Mouse (Mus musculus) liver, adult (tissue): ENCODE data around the gene Fbxo39.

Experiments used
- GATA4 ChIP-seq: IDR thresholded peaks from 2 replicates; pipeline ENCODE4 v1.6.1; 2014; ENCODE audit warnings: mild to moderate bottlenecking, low read length; ENCODE audit not compliant: insufficient replicate concordance

Gene Fbxo39

GRCm38 (mm10) chr11:72343904-72344303, 29.7 kb downstream of the Fbxo39 start:
- TF ChIP-seq GATA4: no peak

GRCm38 (mm10) chr11:72344486-72344885, 30.2 kb downstream of the Fbxo39 start:
- no peak for TF ChIP-seq GATA4

DNA sequence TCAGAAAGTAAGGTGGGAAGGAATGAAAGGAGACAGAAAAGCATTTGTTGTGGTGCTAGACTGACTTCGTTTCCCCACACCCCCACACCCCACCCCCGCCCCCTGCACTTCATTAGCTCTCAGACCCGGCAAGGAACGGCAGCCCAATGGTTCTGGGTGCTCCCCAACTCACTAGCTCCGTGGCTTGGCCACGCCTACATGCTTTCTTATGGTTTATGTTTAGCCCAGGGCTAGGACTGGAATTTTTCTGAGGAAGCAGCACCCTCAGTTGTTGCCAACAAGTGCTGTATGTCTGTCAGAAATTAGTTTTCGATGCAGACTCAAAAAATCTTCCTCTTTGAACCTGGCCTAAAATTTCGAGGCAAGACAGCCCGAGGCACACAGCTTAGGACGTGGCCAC, 34.3 kb downstream of the Fbxo39 start:
- no peak for TF ChIP-seq GATA4

- no peak for TF ChIP-seq GATA4
Observed at GRCm38 (mm10) chr11:72349016-72349415, 34.8 kb downstream of the Fbxo39 start.

GRCm38 (mm10) chr11:72349652-72350051, 35.4 kb downstream of the Fbxo39 start:
- no peak for TF ChIP-seq GATA4

- TF ChIP-seq GATA4: no peak
Observed at GRCm38 (mm10) chr11:72352272-72352671, 38.0 kb downstream of the Fbxo39 start.

DNA sequence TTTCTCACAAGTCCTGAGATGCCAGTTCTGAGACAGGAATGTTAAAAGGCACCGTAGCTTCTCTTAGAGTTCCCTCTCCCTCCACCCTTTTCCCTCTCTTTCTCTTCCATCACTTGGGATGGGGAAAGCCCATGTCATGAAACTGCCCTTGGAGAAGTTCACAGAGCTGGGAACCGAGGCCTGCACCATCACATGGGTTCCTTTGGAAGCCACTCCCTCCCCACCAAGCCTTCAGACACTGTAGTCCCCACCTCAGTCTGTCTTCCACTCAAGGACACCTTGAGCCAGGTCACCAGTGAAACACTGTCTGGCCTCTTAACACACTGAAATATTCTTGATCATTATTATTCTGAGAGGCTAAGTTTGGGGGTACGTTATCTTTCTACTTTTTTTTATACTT, 38.9 kb downstream of the Fbxo39 start:
- no peak for TF ChIP-seq GATA4

- TF ChIP-seq GATA4: no peak
Observed at GRCm38 (mm10) chr11:72354971-72355728, 40.9 kb downstream of the Fbxo39 start.

GRCm38 (mm10) chr11:72361385-72362346, 47.4 kb downstream of the Fbxo39 start:
- TF ChIP-seq GATA4: no peak

DNA sequence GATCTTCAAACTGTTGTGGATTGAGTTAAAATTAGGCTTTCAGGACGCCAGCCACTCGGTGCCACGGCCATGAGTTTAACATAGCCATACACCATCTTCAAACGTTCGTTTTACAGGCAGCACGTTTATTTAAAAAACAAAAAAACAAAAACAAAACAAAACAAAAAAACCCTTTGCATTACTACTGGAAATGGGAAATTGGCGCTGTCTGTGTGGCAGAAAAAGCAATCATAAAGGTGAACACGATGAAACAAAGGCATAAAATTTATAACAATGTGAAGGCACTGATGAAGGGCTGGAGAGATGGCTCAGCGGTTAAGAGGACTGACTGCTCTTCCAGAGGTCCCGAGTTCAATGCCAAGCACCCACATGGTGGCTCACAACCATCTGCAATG, 48.1 kb downstream of the Fbxo39 start, which contains the start of gene Tekt1:
TSS of gene Tekt1 (minus strand) at position 96 of the 395 bp plus-strand sequence.
- no peak for TF ChIP-seq GATA4

GRCm38 (mm10) chr11:72363523-72364240, 49.4 kb downstream of the Fbxo39 start:
- TF ChIP-seq GATA4: no peak

DNA sequence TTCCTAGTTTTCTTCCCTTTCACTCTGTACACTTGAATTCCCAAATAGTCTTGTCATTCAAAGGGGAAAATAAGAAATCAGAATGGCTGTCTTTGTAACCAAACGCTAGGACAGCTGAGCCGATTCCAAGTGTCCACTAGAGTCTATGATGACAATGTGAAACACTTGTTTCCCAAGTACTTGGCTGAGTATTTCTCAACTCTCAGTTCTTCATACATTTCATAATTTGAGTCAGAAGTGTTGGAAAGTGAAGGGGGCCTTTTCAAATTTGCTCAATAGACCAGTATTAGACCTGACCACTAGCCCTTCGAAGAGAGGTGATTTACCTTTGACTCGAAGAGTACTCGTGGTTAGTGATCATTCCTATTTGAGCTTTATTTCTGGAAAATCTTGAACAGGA, 50.3 kb downstream of the Fbxo39 start:
- no peak for TF ChIP-seq GATA4

GRCm38 (mm10) chr11:72366126-72366525, 51.9 kb downstream of the Fbxo39 start:
- no peak for TF ChIP-seq GATA4

- no peak for TF ChIP-seq GATA4
Observed at GRCm38 (mm10) chr11:72367934-72368674, 53.9 kb downstream of the Fbxo39 start.
